19 mouse cellular contexts compared by ENCODE assay signal in the genomic region with DNA sequence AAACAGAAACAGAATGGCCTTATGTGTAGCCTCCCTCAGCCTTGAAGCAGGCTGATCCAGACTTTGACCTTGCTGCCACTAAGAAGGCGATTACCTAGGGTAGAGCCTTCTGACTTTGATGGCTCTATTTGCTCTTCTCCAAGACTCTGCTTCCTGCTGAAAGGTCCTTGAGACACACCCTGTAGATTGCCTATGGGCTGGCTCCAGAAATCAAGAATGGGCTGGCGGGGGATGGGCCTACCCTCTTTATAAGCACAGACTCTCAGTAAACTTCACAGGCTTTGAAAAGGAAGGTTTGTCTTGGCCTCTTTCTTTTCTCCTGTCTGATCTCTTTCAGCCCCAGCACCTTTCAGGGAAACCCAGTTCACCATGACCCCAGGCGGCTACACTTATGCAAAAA. TPM values are rescaled to one million over a fixed set of nuclear protein-coding genes. Genes with fewer than 3 reads are reported as not detected.
DNase-seq lines count a peak whose midpoint lies in the region; ATAC-seq and TF ChIP-seq lines count a peak whose summit lies in the region.
"Not testable (repeated sequence)": the region's sequence is repeated elsewhere in the genome, so short reads cannot be mapped to it uniquely, and the experiment has no call there.
"Had no signal": no experiment of that assay in that cellular context is flagged by ENCODE, and none has a peak within 500 bp of the region (broad histone marks: within the 10 kb centered on the region; RNA-seq: fewer than 3 reads in every experiment).

No protein-coding gene starts in this region.

- not testable (repeated sequence) for TF ChIP-seq POLR2A in ES-Bruce4 (IDR thresholded peaks at IDR 0.05; ENCODE audit: insufficient read depth, low read length); small intestine, adult 2 months (IDR thresholded peaks at IDR 0.05; ENCODE audit: low read depth, low read length)

- peak overlapping the region; percentile 78 for H3K27ac ChIP-seq in ES-Bruce4 (ENCODE audit: insufficient read depth, low read length)
- not testable (repeated sequence) for H3K27ac ChIP-seq in intestine, embryonic 16.5 days (ENCODE audit: low read length); stomach, embryonic 16.5 days (ENCODE audit: low read length)
- peak overlapping the region; percentile 59; the same call in 1 of the 2 replicates for H3K27ac ChIP-seq in small intestine, adult 2 months (ENCODE audit: insufficient read depth, low read depth, low read length)

- not testable (repeated sequence) for H3K4me3 ChIP-seq in ES-Bruce4 (ENCODE audit: low read depth, low read length); intestine, embryonic 16.5 days (ENCODE audit: low read length); small intestine, adult 2 months (ENCODE audit: low read depth, low read length); stomach, embryonic 16.5 days (replicated peaks; ENCODE audit: low read length)

- not testable (repeated sequence) for H3K9me3 ChIP-seq in ES-Bruce4 (replicated peaks; ENCODE audit: control insufficient read depth, insufficient read depth, low read length, poor library complexity, severe bottlenecking); intestine, embryonic 16.5 days (ENCODE audit: control insufficient read depth, low read length); stomach, embryonic 16.5 days (replicated peaks; ENCODE audit: control insufficient read depth, low read length)

- H3K4me1 ChIP-seq in ES-Bruce4 (ENCODE audit: control insufficient read depth, insufficient read depth, low read length); intestine, embryonic 16.5 days (ENCODE audit: control insufficient read depth, insufficient read depth, low read length); small intestine, adult 2 months (ENCODE audit: control insufficient read depth, insufficient read depth, insufficient read length, low read length); stomach, embryonic 16.5 days (ENCODE audit: control insufficient read depth, insufficient read depth, low read length): not testable (repeated sequence)

- WGBS in intestine, embryonic 16.5 days: 49% methylated on average over 3 of the region's 3 CpGs
- 20% methylated on average over 3 of the region's 3 CpGs for WGBS in small intestine, adult 2 months
- WGBS in stomach, embryonic 16.5 days: 43% methylated on average over 3 of the region's 3 CpGs

- H3K36me3 ChIP-seq in ES-Bruce4 (ENCODE audit: control insufficient read depth, insufficient read depth, low read length, poor library complexity, severe bottlenecking); intestine, embryonic 16.5 days (ENCODE audit: control insufficient read depth, insufficient read depth, low read length); small intestine, adult 2 months (ENCODE audit: control insufficient read depth, insufficient read depth, low read length); stomach, embryonic 16.5 days (ENCODE audit: control insufficient read depth, insufficient read depth, low read length): not testable (repeated sequence)

- DNase-seq in R1 (ENCODE audit: low read depth, low spot score): peak; percentile 90
- DNase-seq in ZHBTc4 (ENCODE audit: low read depth, low spot score): peak; percentile 87

- not testable (repeated sequence) for H3K27me3 ChIP-seq in ES-Bruce4 (ENCODE audit: control insufficient read depth, insufficient read depth, low read length, poor library complexity, severe bottlenecking); intestine, embryonic 16.5 days (replicated peaks; ENCODE audit: control insufficient read depth, insufficient read depth, low read length); small intestine, adult 2 months (ENCODE audit: control insufficient read depth, insufficient read depth, low read length); stomach, embryonic 16.5 days (ENCODE audit: control insufficient read depth, insufficient read depth, low read length)

- H3K4me2 ChIP-seq in intestine, embryonic 16.5 days (ENCODE audit: low read depth, low read length); stomach, embryonic 16.5 days (ENCODE audit: low read depth, low read length): not testable (repeated sequence)

- peak; percentile 81 for TF ChIP-seq EP300 in ES-Bruce4 (IDR thresholded peaks at IDR 0.05; ENCODE audit: insufficient read depth, low read depth, low read length)

- H3K9ac ChIP-seq in ES-Bruce4 (ENCODE audit: low read depth, poor library complexity, severe bottlenecking); intestine, embryonic 16.5 days (ENCODE audit: low read depth, low read length); stomach, embryonic 16.5 days (ENCODE audit: low read length): not testable (repeated sequence)

- not testable (repeated sequence) for TF ChIP-seq CTCF in ES-Bruce4 (IDR thresholded peaks at IDR 0.05; ENCODE audit: low read depth, low read length); small intestine, adult 2 months (IDR thresholded peaks at IDR 0.05; ENCODE audit: extremely low read depth, insufficient read length, insufficient replicate concordance, low read depth, low read length)

- peak; percentile 97 for ATAC-seq in intestine, embryonic 16.5 days
- ATAC-seq in stomach, embryonic 16.5 days (ENCODE audit: insufficient read depth, low FRiP score): peak; percentile 44; the same call in 1 of the 2 replicates

RNA-seq across cellular contexts. Expression of a gene that starts 4.8 kb away (rescaled TPM):
- polyA plus RNA-seq in ES-Bruce4 (2011; ENCODE audit: insufficient read depth, insufficient read length, low read depth, missing spikeins): not detected in 2 replicates
- polyA plus RNA-seq in intestine, embryonic 16.5 days (2015; fragmentation: Nextera tagmentation; extraction: Ambion mirVana): not detected in 2 replicates
- not detected in 2 replicates for polyA plus RNA-seq in small intestine, adult 2 months (2012; rRNA removed)
- not detected in 2 replicates for polyA plus RNA-seq in stomach, embryonic 16.5 days (2015; fragmentation: Nextera tagmentation; extraction: Ambion mirVana)
- polyA plus RNA-seq: embryonic facial prominence, embryonic 11.5 days; embryonic facial prominence, embryonic 14.5 days; forebrain, embryonic 10.5 days; forebrain, embryonic 13.5 days; forebrain, embryonic 16.5 days; heart, adult 2 months; heart, embryonic 10.5 days; heart, embryonic 13.5 days; heart, embryonic 16.5 days; hindbrain, embryonic 11.5 days; hindbrain, embryonic 14.5 days; hindbrain, postnatal 0 days; inflammation-experienced regulatory T-cells, adult 6 months had no signal

RNA-seq across cellular contexts. Expression of a gene that starts 6.2 kb away (rescaled TPM):
- 0.20 TPM in 1 of 2 replicates, not detected in the other for polyA plus RNA-seq in ES-Bruce4 (2011; ENCODE audit: insufficient read depth, insufficient read length, low read depth, missing spikeins)
- not detected in 2 replicates for polyA plus RNA-seq in intestine, embryonic 16.5 days (2015; fragmentation: Nextera tagmentation; extraction: Ambion mirVana)
- not detected in 2 replicates for polyA plus RNA-seq in small intestine, adult 2 months (2012; rRNA removed)
- polyA plus RNA-seq in stomach, embryonic 16.5 days (2015; fragmentation: Nextera tagmentation; extraction: Ambion mirVana): not detected in 2 replicates
- polyA plus RNA-seq: embryonic facial prominence, embryonic 11.5 days; embryonic facial prominence, embryonic 14.5 days; forebrain, embryonic 10.5 days; forebrain, embryonic 13.5 days; forebrain, embryonic 16.5 days; heart, adult 2 months; heart, embryonic 10.5 days; heart, embryonic 13.5 days; heart, embryonic 16.5 days; hindbrain, embryonic 11.5 days; hindbrain, embryonic 14.5 days; hindbrain, postnatal 0 days; inflammation-experienced regulatory T-cells, adult 6 months had no signal

RNA-seq across cellular contexts. Expression of a gene that starts 13.0 kb away (rescaled TPM):
- polyA plus RNA-seq in ES-Bruce4 (2011; ENCODE audit: insufficient read depth, insufficient read length, low read depth, missing spikeins): not detected in 2 replicates
- not detected in 2 replicates for polyA plus RNA-seq in intestine, embryonic 16.5 days (2015; fragmentation: Nextera tagmentation; extraction: Ambion mirVana)
- polyA plus RNA-seq in small intestine, adult 2 months (2012; rRNA removed): not detected in 2 replicates
- not detected in 2 replicates for polyA plus RNA-seq in stomach, embryonic 16.5 days (2015; fragmentation: Nextera tagmentation; extraction: Ambion mirVana)
- polyA plus RNA-seq: embryonic facial prominence, embryonic 11.5 days; embryonic facial prominence, embryonic 14.5 days; forebrain, embryonic 10.5 days; forebrain, embryonic 13.5 days; forebrain, embryonic 16.5 days; heart, adult 2 months; heart, embryonic 10.5 days; heart, embryonic 13.5 days; heart, embryonic 16.5 days; hindbrain, embryonic 11.5 days; hindbrain, embryonic 14.5 days; hindbrain, postnatal 0 days; inflammation-experienced regulatory T-cells, adult 6 months had no signal

RNA-seq across cellular contexts. Expression of a gene that starts 34.9 kb away (rescaled TPM):
- not detected in 2 replicates for polyA plus RNA-seq in ES-Bruce4 (2011; ENCODE audit: insufficient read depth, insufficient read length, low read depth, missing spikeins)
- polyA plus RNA-seq in intestine, embryonic 16.5 days (2015; fragmentation: Nextera tagmentation; extraction: Ambion mirVana): not detected in 2 replicates
- not detected in 2 replicates for polyA plus RNA-seq in small intestine, adult 2 months (2012; rRNA removed)
- not detected in 2 replicates for polyA plus RNA-seq in stomach, embryonic 16.5 days (2015; fragmentation: Nextera tagmentation; extraction: Ambion mirVana)
- polyA plus RNA-seq: embryonic facial prominence, embryonic 11.5 days; forebrain, embryonic 10.5 days; forebrain, embryonic 13.5 days; heart, adult 2 months; heart, embryonic 10.5 days; heart, embryonic 13.5 days; heart, embryonic 16.5 days; hindbrain, embryonic 11.5 days; hindbrain, embryonic 14.5 days; hindbrain, postnatal 0 days; inflammation-experienced regulatory T-cells, adult 6 months had no signal

RNA-seq across cellular contexts. Expression of a gene that starts 49.4 kb away (rescaled TPM):
- polyA plus RNA-seq in ES-Bruce4 (2011; ENCODE audit: insufficient read depth, insufficient read length, low read depth, missing spikeins): not detected in 2 replicates
- polyA plus RNA-seq in intestine, embryonic 16.5 days (2015; fragmentation: Nextera tagmentation; extraction: Ambion mirVana): not detected in 2 replicates
- not detected in 2 replicates for polyA plus RNA-seq in small intestine, adult 2 months (2012; rRNA removed)
- not detected in 2 replicates for polyA plus RNA-seq in stomach, embryonic 16.5 days (2015; fragmentation: Nextera tagmentation; extraction: Ambion mirVana)
- polyA plus RNA-seq: embryonic facial prominence, embryonic 11.5 days; embryonic facial prominence, embryonic 14.5 days; forebrain, embryonic 10.5 days; forebrain, embryonic 13.5 days; forebrain, embryonic 16.5 days; heart, adult 2 months; heart, embryonic 10.5 days; heart, embryonic 13.5 days; heart, embryonic 16.5 days; hindbrain, embryonic 11.5 days; hindbrain, embryonic 14.5 days; hindbrain, postnatal 0 days; inflammation-experienced regulatory T-cells, adult 6 months had no signal
